Comparison of ENCODE assay signal across 19 mouse cellular contexts in the genomic region with DNA sequence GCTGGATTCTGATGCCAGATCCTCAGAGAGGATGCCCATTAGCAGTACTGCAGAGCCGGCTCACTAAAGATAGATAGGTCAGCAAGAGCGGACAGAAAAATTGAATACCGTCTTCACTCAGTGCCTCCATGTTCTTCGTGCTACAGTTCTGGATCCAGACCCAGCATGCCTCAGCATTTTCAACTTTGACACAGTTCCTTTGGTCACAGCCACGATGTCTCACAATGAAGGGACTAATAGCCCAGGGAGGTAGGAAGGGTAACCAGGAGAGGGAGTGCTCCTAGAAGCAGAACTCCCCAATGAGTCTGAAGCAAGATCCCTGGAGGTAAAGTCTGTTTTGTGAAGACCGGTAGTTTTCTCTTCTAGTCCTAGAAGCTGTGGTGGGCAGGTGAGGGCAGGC. TPM values are rescaled to one million over a fixed set of nuclear protein-coding genes. Genes with fewer than 3 reads are reported as not detected.
A peak's percentile ranks its signal among the peaks of the same experiment; 100 is the strongest.
DNase-seq lines count a peak whose midpoint lies in the region; ATAC-seq and TF ChIP-seq lines count a peak whose summit lies in the region.
"Had no signal": no experiment of that assay in that cellular context is flagged by ENCODE, and none has a peak within 500 bp of the region (broad histone marks: within the 10 kb centered on the region; RNA-seq: fewer than 3 reads in every experiment).

No protein-coding gene starts in this region.

- TF ChIP-seq CTCF in liver, postnatal 0 days (IDR thresholded peaks at IDR 0.05; ENCODE audit: low read depth), result no peak
- TF ChIP-seq CTCF in bone marrow macrophage, adult 2 months (IDR thresholded peaks at IDR 0.05; ENCODE audit: low read depth, low read length), result 0 out of 2 replicates have a peak, but pooled peaks have one; percentile 5

- no peak for TF ChIP-seq POLR2A in bone marrow macrophage, adult 2 months (IDR thresholded peaks at IDR 0.05; ENCODE audit: borderline replicate concordance, low read depth, low read length)

- 62% methylated on average over 6 of the region's 6 CpGs for WGBS in heart, embryonic 12.5 days
- WGBS in liver, postnatal 0 days (ENCODE audit: insufficient replicate concordance), result 77% methylated on average over 6 of the region's 6 CpGs
- 75% methylated on average over 6 of the region's 6 CpGs for WGBS in embryonic facial prominence, embryonic 10.5 days

- no peaks in the 10 kb centered on the region for H3K9me3 ChIP-seq in heart, embryonic 12.5 days (replicated peaks)
- no peaks in the 10 kb centered on the region for H3K9me3 ChIP-seq in liver, postnatal 0 days (ENCODE audit: low read length)
- H3K9me3 ChIP-seq in embryonic facial prominence, embryonic 10.5 days, result no peaks in the 10 kb centered on the region; the same call in 1 of the 2 replicates
- H3K9me3 ChIP-seq: embryonic facial prominence, embryonic 13.5 days; hindbrain, embryonic 15.5 days; intestine, embryonic 15.5 days; midbrain, embryonic 12.5 days; neural tube, embryonic 12.5 days had no signal

- H3K36me3 ChIP-seq in heart, embryonic 12.5 days, result no peaks in the 10 kb centered on the region
- no peaks in the 10 kb centered on the region for H3K36me3 ChIP-seq in liver, postnatal 0 days (replicated peaks; ENCODE audit: insufficient read depth, low read length)
- no peaks in the 10 kb centered on the region for H3K36me3 ChIP-seq in embryonic facial prominence, embryonic 10.5 days (replicated peaks)
- H3K36me3 ChIP-seq: embryonic facial prominence, embryonic 13.5 days; hindbrain, embryonic 15.5 days; intestine, embryonic 15.5 days; limb, embryonic 12.5 days; midbrain, embryonic 12.5 days; neural tube, embryonic 12.5 days had no signal

- H3K4me1 ChIP-seq in heart, embryonic 12.5 days (replicated peaks), result peaks cover 67% of the 10 kb centered on the region
- peaks cover 40% of the 10 kb centered on the region for H3K4me1 ChIP-seq in liver, postnatal 0 days (ENCODE audit: insufficient read depth)
- peaks cover 50% of the 10 kb centered on the region for H3K4me1 ChIP-seq in bone marrow macrophage, adult 2 months (ENCODE audit: control insufficient read depth, insufficient read depth, low read length)
- H3K4me1 ChIP-seq in embryonic facial prominence, embryonic 10.5 days, result peaks cover 32% of the 10 kb centered on the region

- H3K27me3 ChIP-seq in heart, embryonic 12.5 days (replicated peaks), result no peaks in the 10 kb centered on the region
- H3K27me3 ChIP-seq in liver, postnatal 0 days (ENCODE audit: insufficient read depth, low read length), result no peaks in the 10 kb centered on the region
- H3K27me3 ChIP-seq in embryonic facial prominence, embryonic 10.5 days (replicated peaks; ENCODE audit: low read depth, poor library complexity, severe bottlenecking), result no peaks in the 10 kb centered on the region
- H3K27me3 ChIP-seq: embryonic facial prominence, embryonic 13.5 days; hindbrain, embryonic 15.5 days; intestine, embryonic 15.5 days; limb, embryonic 12.5 days; midbrain, embryonic 12.5 days; neural tube, embryonic 12.5 days had no signal

- H3K9ac ChIP-seq in heart, embryonic 12.5 days, result no peak overlapping the region
- no peak overlapping the region for H3K9ac ChIP-seq in liver, postnatal 0 days (replicated peaks)
- H3K9ac ChIP-seq: embryonic facial prominence, embryonic 13.5 days; forebrain, postnatal 0 days; hindbrain, embryonic 15.5 days; intestine, embryonic 15.5 days; limb, embryonic 12.5 days; liver, embryonic 14.5 days; midbrain, embryonic 12.5 days; neural tube, embryonic 12.5 days had no signal

- no peak for TF ChIP-seq EP300 in liver, postnatal 0 days (IDR thresholded peaks at IDR 0.05; ENCODE audit: low read depth)

- no peak for ATAC-seq in heart, embryonic 12.5 days (ENCODE audit: insufficient number of reproducible peaks, low FRiP score)
- ATAC-seq in liver, postnatal 0 days, result no peak
- ATAC-seq: forebrain, postnatal 0 days; intestine, embryonic 15.5 days had no signal

- peak overlapping the region; percentile 96 for H3K27ac ChIP-seq in heart, embryonic 12.5 days (ENCODE audit: poor library complexity, severe bottlenecking)
- H3K27ac ChIP-seq in liver, postnatal 0 days (ENCODE audit: low read depth), result peak overlapping the region; percentile 18; the same call in 1 of the 2 replicates
- no peak overlapping the region for H3K27ac ChIP-seq in bone marrow macrophage, adult 2 months (ENCODE audit: insufficient read depth, low read depth, low read length)
- H3K27ac ChIP-seq in embryonic facial prominence, embryonic 10.5 days (replicated peaks), result 0 out of 2 replicates have a peak overlapping the region, but pooled peaks have one; percentile 19
- H3K27ac ChIP-seq: embryonic facial prominence, embryonic 13.5 days; hindbrain, embryonic 15.5 days; intestine, embryonic 15.5 days; liver, embryonic 14.5 days; midbrain, embryonic 12.5 days; neural tube, embryonic 12.5 days had no signal

- no peak overlapping the region for H3K4me2 ChIP-seq in heart, embryonic 12.5 days
- no peak overlapping the region for H3K4me2 ChIP-seq in liver, postnatal 0 days (ENCODE audit: low read depth, low read length)
- H3K4me2 ChIP-seq: embryonic facial prominence, embryonic 13.5 days; hindbrain, embryonic 15.5 days; intestine, embryonic 15.5 days; limb, embryonic 12.5 days; midbrain, embryonic 12.5 days; neural tube, embryonic 12.5 days had no signal

- no peak for DNase-seq in heart, adult 9 months (ENCODE audit: low spot score in 2 of 2)
- DNase-seq in liver, postnatal 0 days, result no peak
- no peak for DNase-seq in liver
- DNase-seq in embryonic facial prominence, embryonic 10.5 days (ENCODE audit: low spot score), result no peak
- DNase-seq in cerebellum, adult 11 months, result no peak
- DNase-seq: cerebellum, adult 9-11 months; forebrain, postnatal 0 days; kidney, postnatal 4 days; right cerebral cortex, postnatal 4 days; thymus, postnatal 36 days had no signal

- H3K4me3 ChIP-seq in heart, embryonic 12.5 days, result no peak overlapping the region
- no peak overlapping the region for H3K4me3 ChIP-seq in liver, postnatal 0 days (ENCODE audit: low read depth, low read length)
- H3K4me3 ChIP-seq in bone marrow macrophage, adult 2 months (ENCODE audit: insufficient read depth, low read length), result no peak overlapping the region
- no peak overlapping the region for H3K4me3 ChIP-seq in embryonic facial prominence, embryonic 10.5 days
- H3K4me3 ChIP-seq: embryonic facial prominence, embryonic 13.5 days; hindbrain, embryonic 15.5 days; intestine, embryonic 15.5 days; limb, embryonic 12.5 days; midbrain, embryonic 12.5 days; neural tube, embryonic 12.5 days had no signal

RNA-seq across cellular contexts. Expression of a gene that starts 26.1 kb away (rescaled TPM):
- 29.7 and 32.0 TPM in 2 replicates for polyA plus RNA-seq in heart, embryonic 12.5 days (2016; fragmentation: Nextera tagmentation; extraction: Ambion mirVana)
- polyA plus RNA-seq in liver, postnatal 0 days (2015; fragmentation: Nextera tagmentation; extraction: Ambion mirVana), result 5.3 TPM in 2 replicates
- 46.8 and 47.9 TPM in 2 replicates for polyA plus RNA-seq in bone marrow macrophage, adult 2 months (2012; ENCODE audit: insufficient read depth, insufficient read length, missing spikeins)
- polyA plus RNA-seq in embryonic facial prominence, embryonic 10.5 days (2016; fragmentation: Nextera tagmentation; extraction: Ambion mirVana), result 12.7 and 13.1 TPM in 2 replicates

RNA-seq across cellular contexts. Expression of a gene that starts 57.9 kb away (rescaled TPM):
- polyA plus RNA-seq in heart, embryonic 12.5 days (2016; fragmentation: Nextera tagmentation; extraction: Ambion mirVana), result 62.7 and 63.4 TPM in 2 replicates
- polyA plus RNA-seq in liver, postnatal 0 days (2015; fragmentation: Nextera tagmentation; extraction: Ambion mirVana), result 9.0 and 9.2 TPM in 2 replicates
- polyA plus RNA-seq in bone marrow macrophage, adult 2 months (2012; ENCODE audit: insufficient read depth, insufficient read length, missing spikeins), result 16.3 and 19.0 TPM in 2 replicates
- polyA plus RNA-seq in embryonic facial prominence, embryonic 10.5 days (2016; fragmentation: Nextera tagmentation; extraction: Ambion mirVana), result 64.2 and 67.5 TPM in 2 replicates
